Mouse (Mus musculus): ENCODE measurements at regions not wholly inside any gene's neighbourhood (a gene's known extent, or its start where the extent isn't known, plus 50 kb on each side); places are given as distances from the start of the nearest gene placed in this dataset.

- in situ Hi-C loops (cut with MboI), result no loop called here
These were observed 229.1 kb upstream of the Satb1 start for GRCm38 (mm10) chr17:52062096-52062665.

DNA sequence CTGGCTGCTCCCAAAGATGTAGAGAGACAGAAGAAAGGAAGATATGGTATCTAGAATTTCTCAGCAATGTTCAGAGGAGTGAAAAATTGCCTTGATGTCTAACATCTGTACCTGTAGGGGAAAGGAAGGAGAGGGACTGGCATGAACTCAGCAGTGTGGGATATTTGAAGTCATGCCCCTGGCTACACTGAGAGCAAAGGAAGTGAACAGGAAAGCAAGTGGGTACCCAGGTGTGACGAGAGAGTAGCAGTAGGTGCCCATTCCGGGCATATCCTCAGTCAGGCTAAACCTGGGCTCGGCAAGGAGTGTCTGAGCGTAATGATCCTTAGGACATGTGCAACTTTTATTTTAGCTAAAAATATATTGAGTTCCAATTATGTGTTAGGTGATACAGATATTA, 203.4 kb upstream of the Satb1 start:
- in situ Hi-C loops (cut with MboI), result no loop called here

DNA sequence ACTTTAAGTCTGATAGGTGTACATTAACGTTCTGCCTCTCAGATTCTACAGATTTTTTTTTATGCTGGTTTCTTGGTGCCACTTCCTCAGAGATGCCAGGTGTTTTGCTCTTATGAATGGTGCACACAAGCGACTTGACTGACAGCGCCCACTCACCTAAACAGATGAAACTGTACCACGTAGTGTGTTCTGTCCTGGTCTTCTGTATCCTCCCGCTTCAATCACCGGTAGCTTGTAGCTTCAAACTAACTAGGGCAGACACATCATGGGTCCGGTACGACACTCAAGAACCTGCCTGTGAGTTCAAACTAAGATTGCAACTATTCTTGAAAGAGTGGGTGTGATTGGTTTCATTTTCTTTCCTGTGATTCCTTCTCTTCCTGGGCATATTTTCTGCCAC, 198.0 kb upstream of the Satb1 start:
- in situ Hi-C loops (cut with MboI), result no loop called here

DNA sequence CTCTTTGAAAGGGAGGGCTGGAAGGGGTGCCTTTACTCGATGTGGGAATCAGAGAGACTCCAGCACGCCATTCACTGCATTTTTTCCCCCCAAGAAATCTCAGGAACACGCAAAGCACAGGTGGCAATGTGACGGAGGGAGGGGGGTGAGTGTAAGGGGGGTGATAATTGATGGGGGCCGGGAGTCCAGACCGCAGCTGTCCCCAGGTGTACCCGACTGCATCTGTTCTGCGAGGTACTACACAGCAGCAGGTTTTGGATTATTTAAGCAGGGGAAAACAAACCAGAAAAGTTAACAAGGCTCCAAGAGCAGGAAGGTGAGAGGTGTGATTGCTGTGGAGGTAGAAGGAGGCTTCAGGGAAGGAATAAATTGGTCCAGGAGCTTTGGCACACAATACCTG, 153.8 kb upstream of the Satb1 start:
- in situ Hi-C loops (cut with MboI), result no loop called here

GRCm38 (mm10) chr17:51986212-51986611, 153.1 kb upstream of the Satb1 start:
- in situ Hi-C loops (cut with MboI), result no loop called here

- in situ Hi-C loops (cut with MboI), result no loop called here
These were observed 146.0 kb upstream of the Satb1 start for GRCm38 (mm10) chr17:51979126-51979525.

DNA sequence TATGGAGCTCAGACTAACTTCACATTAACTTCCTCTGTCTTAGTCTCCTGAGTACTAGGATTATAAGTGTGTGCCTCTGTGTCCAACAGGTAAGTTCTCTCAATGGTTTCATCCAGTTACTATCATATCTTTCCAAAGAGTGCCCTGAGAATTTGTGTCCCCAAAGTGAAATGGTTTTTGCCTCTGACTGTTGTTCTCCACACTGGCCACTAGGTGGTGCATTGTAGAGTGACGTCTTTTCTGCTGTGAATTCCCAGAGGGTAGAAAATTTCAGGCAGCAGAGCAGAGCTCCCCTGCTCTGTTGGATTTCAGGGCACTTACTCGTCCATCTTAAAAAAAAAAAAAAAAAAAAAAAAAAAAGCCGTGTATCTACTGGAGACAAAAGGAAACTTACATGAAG, 138.4 kb upstream of the Satb1 start:
- in situ Hi-C loops (cut with MboI), result no loop called here

DNA sequence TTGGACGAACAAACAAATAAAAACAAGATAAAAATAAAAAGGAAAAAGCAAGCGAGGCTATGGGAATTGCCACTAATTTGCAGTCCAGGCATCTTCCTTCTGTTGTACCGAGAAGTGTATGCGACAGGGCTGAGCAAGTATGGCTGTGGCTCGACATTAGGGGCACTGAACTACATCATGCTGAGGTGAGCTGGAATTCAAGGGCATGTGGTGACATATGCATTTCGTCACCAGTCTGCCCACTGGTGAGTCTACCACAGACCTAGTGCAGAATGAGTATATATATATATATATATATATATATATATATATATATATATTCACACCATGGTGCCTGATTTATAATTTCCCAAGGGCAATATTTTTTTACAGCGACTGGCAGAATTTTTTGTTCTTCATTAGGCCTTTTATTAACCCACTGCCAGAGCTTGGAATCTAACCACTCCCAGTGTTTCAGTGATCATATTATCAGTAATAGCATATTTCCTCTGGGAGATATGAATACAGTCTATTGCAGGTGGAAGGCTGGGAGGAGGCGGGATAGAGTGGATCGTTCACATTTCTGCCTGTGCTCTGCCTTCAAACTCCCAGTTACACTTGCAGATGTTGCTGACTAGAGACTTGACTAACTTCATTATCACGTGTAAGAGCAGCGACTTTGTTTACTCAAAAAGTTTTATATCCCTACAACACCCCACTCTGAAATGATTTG, 133.6 kb upstream of the Satb1 start:
- in situ Hi-C loops (cut with MboI), result no loop called here

- in situ Hi-C loops (cut with MboI), result no loop called here
These were observed 129.5 kb upstream of the Satb1 start for GRCm38 (mm10) chr17:51962529-51963110.

DNA sequence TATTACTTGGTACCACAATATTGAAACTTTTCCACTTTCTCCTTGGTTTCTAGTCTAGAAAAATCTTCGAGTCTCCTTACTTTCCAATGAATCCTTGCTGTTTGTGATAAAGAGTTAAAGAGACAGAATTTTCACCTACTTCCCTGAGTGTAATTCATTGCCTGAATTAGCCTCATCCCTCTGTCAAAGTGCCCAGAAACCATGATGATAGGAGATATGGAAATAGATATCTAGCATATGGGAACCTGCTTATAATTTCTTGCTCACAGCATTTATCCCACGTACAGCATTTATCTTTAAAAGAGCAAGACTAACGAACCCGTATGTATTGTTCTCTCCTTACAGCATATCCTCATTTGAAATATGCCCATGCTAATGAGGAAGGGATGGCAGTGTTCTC, 128.2 kb upstream of the Satb1 start:
- in situ Hi-C loops (cut with MboI), result no loop called here

GRCm38 (mm10) chr17:51956275-51956674, 123.2 kb upstream of the Satb1 start:
- in situ Hi-C loops (cut with MboI), result no loop called here

- in situ Hi-C loops (cut with MboI), result no loop called here
These were observed 104.6 kb upstream of the Satb1 start for GRCm38 (mm10) chr17:51937707-51938106.

DNA sequence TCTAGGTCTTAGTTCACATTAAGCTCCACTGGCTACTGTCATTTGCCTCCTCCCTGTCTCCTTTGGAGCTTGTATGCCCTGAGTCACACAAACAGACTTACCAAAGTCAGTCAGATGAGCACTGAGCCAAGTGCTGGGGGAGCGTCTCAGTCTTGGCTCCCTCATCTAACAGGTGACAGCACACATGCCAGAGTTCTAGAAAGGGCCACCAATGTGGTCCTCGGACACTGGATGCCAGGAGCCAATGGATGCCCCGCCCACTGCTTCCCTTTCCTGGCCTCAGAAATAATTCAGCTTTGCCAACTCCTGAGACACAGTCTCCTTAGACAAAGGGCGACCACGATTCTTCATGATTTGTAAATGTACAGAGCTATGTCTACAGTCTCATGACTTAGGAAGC, 103.0 kb upstream of the Satb1 start:
- in situ Hi-C loops (cut with MboI), result no loop called here

- in situ Hi-C loops (cut with MboI), result no loop called here
These were observed 93.3 kb upstream of the Satb1 start for GRCm38 (mm10) chr17:51926392-51926791.

DNA sequence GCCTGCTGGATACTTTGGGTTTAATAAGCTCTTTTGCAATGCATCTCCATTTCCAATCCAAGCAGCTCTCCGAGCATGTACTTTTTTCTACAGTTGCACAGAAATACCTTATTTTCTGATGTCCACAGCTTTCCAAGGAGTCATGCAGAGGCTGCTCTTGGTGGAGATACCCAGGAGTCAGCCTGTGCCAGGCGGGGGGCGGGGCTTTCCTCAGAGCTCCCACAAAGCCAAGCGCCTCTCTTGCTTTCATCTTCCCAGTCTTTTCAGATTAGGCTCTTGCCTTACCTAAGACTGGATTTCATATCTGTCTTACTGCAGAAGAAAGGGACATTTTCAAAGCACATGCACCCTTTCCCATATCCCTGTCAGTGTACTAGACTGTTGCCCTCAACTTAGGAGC, 73.9 kb upstream of the Satb1 start:
- in situ Hi-C loops (cut with MboI), result loop anchor here (5.0 kb wide), 2 partner anchors 90 to 260 kb away; no protein-coding TSS in a partner anchor

GRCm38 (mm10) chr17:51906418-51906817, 73.3 kb upstream of the Satb1 start:
- in situ Hi-C loops (cut with MboI), result loop anchor here (5.0 kb wide), 2 partner anchors 89 to 261 kb away; no protein-coding TSS in a partner anchor

GRCm38 (mm10) chr17:51903885-51904284, 70.8 kb upstream of the Satb1 start:
- in situ Hi-C loops (cut with MboI), result no loop called here

DNA sequence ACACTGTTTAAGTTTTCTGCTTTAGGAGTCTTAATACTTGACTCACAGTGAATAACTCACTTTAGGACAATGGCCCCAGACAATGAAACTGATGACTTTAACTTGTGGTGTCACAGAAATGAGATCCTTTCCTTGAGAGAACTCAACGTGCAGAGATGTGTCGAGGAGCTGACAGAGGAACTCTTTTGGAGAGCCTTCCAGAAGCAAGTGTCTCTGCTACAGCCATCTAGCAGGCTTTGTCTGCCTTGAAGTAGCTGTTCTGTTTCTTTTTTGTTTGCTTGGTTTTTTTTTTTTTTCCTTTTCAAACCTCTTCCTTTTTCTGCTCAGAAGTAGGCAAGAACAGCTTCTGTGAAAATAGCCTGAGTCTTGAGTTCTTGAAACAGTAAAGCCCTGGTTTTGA, 66.3 kb upstream of the Satb1 start:
- in situ Hi-C loops (cut with MboI), result no loop called here

DNA sequence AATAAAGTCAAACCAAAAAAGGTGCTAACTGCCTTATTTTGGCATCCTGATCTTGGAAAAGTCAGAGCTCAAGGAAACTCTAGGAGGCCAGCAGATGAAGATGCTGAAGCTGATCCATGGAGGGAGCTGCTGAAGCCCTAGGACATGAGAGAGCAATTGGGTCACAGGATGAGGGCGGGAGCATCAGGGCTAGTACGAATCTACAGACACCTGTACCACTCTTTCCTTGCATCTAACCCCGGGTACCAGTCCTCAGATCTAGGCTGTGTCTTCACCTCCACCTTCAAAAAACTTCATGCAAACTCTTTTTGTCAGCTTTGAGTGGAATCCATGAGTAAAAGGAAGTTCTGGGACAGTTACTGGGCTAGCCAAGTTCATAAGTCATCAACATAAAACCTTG, 63.1 kb upstream of the Satb1 start:
- in situ Hi-C loops (cut with MboI), result no loop called here

DNA sequence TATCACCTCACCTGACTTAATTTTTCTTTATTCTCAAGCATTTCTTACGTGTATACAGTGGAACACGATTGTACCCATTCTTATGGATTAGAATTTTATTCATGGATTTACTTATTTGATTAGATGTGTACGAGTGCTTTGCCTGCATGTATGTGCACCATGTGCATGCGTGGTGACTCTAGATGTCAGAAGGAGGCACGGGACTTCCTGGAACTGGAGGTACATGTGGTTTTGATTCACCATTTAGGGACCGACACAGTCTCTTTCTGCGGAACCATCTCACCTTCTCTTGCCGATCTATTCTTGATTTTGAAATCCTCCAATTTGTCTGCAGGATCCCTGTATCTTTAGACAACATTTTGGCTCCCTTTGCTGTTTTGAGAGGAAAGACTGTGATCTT, 61.2 kb upstream of the Satb1 start:
- in situ Hi-C loops (cut with MboI), result no loop called here

- in situ Hi-C loops (cut with MboI), result no loop called here
These were observed 59.8 kb upstream of the Satb1 start for GRCm38 (mm10) chr17:51892856-51893255.

GRCm38 (mm10) chr17:51892159-51892558, 59.1 kb upstream of the Satb1 start:
- in situ Hi-C loops (cut with MboI), result no loop called here
